Mouse (Mus musculus) limb, embryonic 13.5 days (tissue): ENCODE data around the gene Ubap1. TPM values are rescaled to one million over a fixed set of nuclear protein-coding genes. Genes with fewer than 3 reads are reported as not detected.

ENCODE experiments used
- ATAC-seq: fragments of 200-750 bp; cut with Nextera tagmentation; 2 replicates; pipeline ENCODE4 v1.8.0; 2017; ENCODE audit warnings: low read depth, moderate number of reproducible peaks, moderate TSS enrichment; ENCODE audit not compliant: low FRiP score
- H3K27ac ChIP-seq: fragments of 300-500 bp; sonication (generic); 2 replicates; pipeline ENCODE4 v1.5.1; 2015; ENCODE audit warnings: inconsistent platforms, mild to moderate bottlenecking, moderate library complexity
- H3K27me3 ChIP-seq: fragments of 300-500 bp; sonication (generic); 2 replicates; pipeline ENCODE4 v1.6.1; 2015; ENCODE audit warnings: mild to moderate bottlenecking, inconsistent platforms
- H3K36me3 ChIP-seq: fragments of 300-500 bp; sonication (generic); 2 replicates; pipeline ENCODE4 v1.6.1; 2015; ENCODE audit warnings: inconsistent platforms, mild to moderate bottlenecking, moderate library complexity
- H3K4me1 ChIP-seq: fragments of 300-500 bp; sonication (generic); 2 replicates; pipeline ENCODE4 v1.6.1; 2015; ENCODE audit warnings: inconsistent platforms
- H3K4me2 ChIP-seq: fragments of 300-500 bp; sonication (generic); replicated peaks from 2 replicates; pipeline ENCODE4 v1.6.1; 2015; ENCODE audit warnings: inconsistent platforms, mild to moderate bottlenecking, moderate library complexity
- H3K4me3 ChIP-seq: fragments of 300-500 bp; sonication (generic); 2 replicates; pipeline ENCODE4 v1.5.1; 2015; ENCODE audit warnings: moderate library complexity, mild to moderate bottlenecking, inconsistent platforms
- H3K9ac ChIP-seq: fragments of 300-500 bp; sonication (generic); 2 replicates; pipeline ENCODE4 v1.6.1; 2015; ENCODE audit warnings: mild to moderate bottlenecking, inconsistent platforms
- H3K9me3 ChIP-seq: fragments of 300-500 bp; sonication (generic); 2 replicates; pipeline ENCODE4 v1.6.1; 2016; ENCODE audit warnings: inconsistent platforms
- WGBS: fragments of 180-500 bp; shearing (Covaris S2); methylation state at CpG from one replicate; pipeline ENCODE4 v1.1.7; 2015; 5-methylcytosine and 5-hydroxymethylcytosine counted together
- polyA plus RNA-seq: library from polyadenylated mRNA; unstranded; fragments of >200 nt; fragmentation: Nextera tagmentation; extraction: Ambion mirVana; gene quantifications from 2 replicates; pipeline ENCODE4 v1.2.1, GENCODE M21; 2015

Ubap1 gene
- polyA plus RNA-seq, 1 experiment from 2014 or later: 54.8 TPM

GRCm38 (mm10) chr4:41361059-41361458 lies 12.3 kb downstream of the Ubap1 start:
- Histone ChIP-seq H3K36me3 (peaks cover 16% of the 10 kb centered on the region), H3K9me3 (no peaks in the 10 kb centered on the region), H3K27ac (no peak overlapping the region), H3K4me1 (no peaks in the 10 kb centered on the region), H3K4me2 (no peak overlapping the region), H3K4me3 (no peak overlapping the region), H3K9ac (no peak overlapping the region), H3K27me3 (no peaks in the 10 kb centered on the region)
- WGBS: 94% methylated on average over 3 of the region's 3 CpGs
- no peak for ATAC-seq

GRCm38 (mm10) chr4:41368198-41368597 lies 19.4 kb downstream of the Ubap1 start:
- WGBS: 92% methylated on average over 4 of the region's 4 CpGs
- ATAC-seq: no peak

GRCm38 (mm10) chr4:41369702-41370437 lies 21.1 kb downstream of the Ubap1 start:
- no peak for ATAC-seq
- 93% methylated on average over 9 of the region's 9 CpGs for WGBS

More at GRCm38 (mm10) chr4:41368198-41368597, 19.4 kb downstream of the Ubap1 start:
- peaks cover 60% of the 10 kb centered on the region for H3K36me3 ChIP-seq
- no peak overlapping the region for H3K9ac ChIP-seq
- no peaks in the 10 kb centered on the region for H3K4me1 ChIP-seq
- no peak overlapping the region for H3K27ac ChIP-seq
- no peak overlapping the region for H3K4me3 ChIP-seq
- H3K27me3 ChIP-seq: no peaks in the 10 kb centered on the region
- H3K9me3 ChIP-seq: no peaks in the 10 kb centered on the region
- no peak overlapping the region for H3K4me2 ChIP-seq

GRCm38 (mm10) chr4:41377567-41377966 lies 28.8 kb downstream of the Ubap1 start:
- ATAC-seq: no peak
- Histone ChIP-seq H3K36me3 (peaks cover 94% of the 10 kb centered on the region), H3K27ac (no peak overlapping the region)

More at GRCm38 (mm10) chr4:41369702-41370437, 21.1 kb downstream of the Ubap1 start:
- Histone ChIP-seq H3K4me1 (no peaks in the 10 kb centered on the region), H3K9ac (no peak overlapping the region), H3K36me3 (peaks cover 75% of the 10 kb centered on the region), H3K9me3 (no peaks in the 10 kb centered on the region), H3K4me3 (no peak overlapping the region), H3K27ac (no peak overlapping the region), H3K27me3 (no peaks in the 10 kb centered on the region), H3K4me2 (no peak overlapping the region)

GRCm38 (mm10) chr4:41381213-41381950 lies 32.6 kb downstream of the Ubap1 start:
- Histone ChIP-seq H3K4me1 (no peaks in the 10 kb centered on the region), H3K27ac (no peak overlapping the region), H3K4me3 (no peak overlapping the region), H3K9ac (no peak overlapping the region), H3K4me2 (no peak overlapping the region), H3K36me3 (peaks cover 91% of the 10 kb centered on the region), H3K27me3 (no peaks in the 10 kb centered on the region), H3K9me3 (no peaks in the 10 kb centered on the region)
- WGBS: 96% methylated on average over 5 of the region's 5 CpGs
- no peak for ATAC-seq

More at GRCm38 (mm10) chr4:41377567-41377966, 28.8 kb downstream of the Ubap1 start:
- H3K9me3 ChIP-seq: no peaks in the 10 kb centered on the region
- no peaks in the 10 kb centered on the region for H3K27me3 ChIP-seq
- H3K4me1 ChIP-seq: no peaks in the 10 kb centered on the region
- no peak overlapping the region for H3K4me2 ChIP-seq
- no peak overlapping the region for H3K4me3 ChIP-seq
- no peak overlapping the region for H3K9ac ChIP-seq

- no peak overlapping the region for H3K27ac ChIP-seq
- WGBS: 85% methylated on average over 1 of the region's 1 CpGs
- H3K4me3 ChIP-seq: no peak overlapping the region
- H3K27me3 ChIP-seq: no peaks in the 10 kb centered on the region
- H3K9ac ChIP-seq: no peak overlapping the region
- H3K4me1 ChIP-seq: no peaks in the 10 kb centered on the region
- H3K4me2 ChIP-seq: no peak overlapping the region
- H3K36me3 ChIP-seq: peaks cover 85% of the 10 kb centered on the region
- H3K9me3 ChIP-seq: no peaks in the 10 kb centered on the region
- no peak for ATAC-seq
Measured at GRCm38 (mm10) chr4:41386412-41386975, 37.7 kb downstream of the Ubap1 start.

GRCm38 (mm10) chr4:41387755-41388469 lies 39.1 kb downstream of the Ubap1 start:
- Histone ChIP-seq H3K27me3 (no peaks in the 10 kb centered on the region), H3K4me2 (no peak overlapping the region)

GRCm38 (mm10) chr4:41388616-41389015 lies 39.8 kb downstream of the Ubap1 start:
- Histone ChIP-seq H3K27ac (no peak overlapping the region), H3K9me3 (no peaks in the 10 kb centered on the region), H3K4me2 (no peak overlapping the region), H3K36me3 (peaks cover 86% of the 10 kb centered on the region), H3K27me3 (no peaks in the 10 kb centered on the region), H3K4me3 (no peak overlapping the region), H3K9ac (no peak overlapping the region), H3K4me1 (no peaks in the 10 kb centered on the region)
- no peak for ATAC-seq
- WGBS: 82% methylated on average over 5 of the region's 5 CpGs

More at GRCm38 (mm10) chr4:41387755-41388469, 39.1 kb downstream of the Ubap1 start:
- H3K9ac ChIP-seq: no peak overlapping the region
- no peak overlapping the region for H3K4me3 ChIP-seq
- H3K4me1 ChIP-seq: no peaks in the 10 kb centered on the region
- WGBS: 82% methylated on average over 7 of the region's 7 CpGs
- no peaks in the 10 kb centered on the region for H3K9me3 ChIP-seq
- no peak for ATAC-seq
- H3K27ac ChIP-seq: no peak overlapping the region
- H3K36me3 ChIP-seq: peaks cover 86% of the 10 kb centered on the region

GRCm38 (mm10) chr4:41389240-41389639 lies 40.4 kb downstream of the Ubap1 start:
- no peak for ATAC-seq
- Histone ChIP-seq H3K9ac (no peak overlapping the region), H3K36me3 (peaks cover 89% of the 10 kb centered on the region), H3K27me3 (no peaks in the 10 kb centered on the region), H3K4me1 (no peaks in the 10 kb centered on the region), H3K27ac (no peak overlapping the region), H3K9me3 (no peaks in the 10 kb centered on the region), H3K4me3 (no peak overlapping the region), H3K4me2 (no peak overlapping the region)
- 77% methylated on average over 5 of the region's 5 CpGs for WGBS

GRCm38 (mm10) chr4:41390122-41390521 lies 41.3 kb downstream of the Ubap1 start:
- Histone ChIP-seq H3K27me3 (no peaks in the 10 kb centered on the region), H3K4me2 (no peak overlapping the region), H3K9ac (no peak overlapping the region), H3K4me1 (no peaks in the 10 kb centered on the region), H3K9me3 (no peaks in the 10 kb centered on the region), H3K4me3 (no peak overlapping the region), H3K27ac (no peak overlapping the region), H3K36me3 (peaks cover 89% of the 10 kb centered on the region)
- WGBS: 25% methylated on average over 3 of the region's 3 CpGs
- ATAC-seq: peak; percentile 57

GRCm38 (mm10) chr4:41391015-41391414 lies 42.2 kb downstream of the Ubap1 start:
- Histone ChIP-seq H3K36me3 (peaks cover 92% of the 10 kb centered on the region), H3K9me3 (no peaks in the 10 kb centered on the region), H3K9ac (no peak overlapping the region), H3K4me1 (no peaks in the 10 kb centered on the region), H3K27me3 (no peaks in the 10 kb centered on the region), H3K27ac (no peak overlapping the region), H3K4me2 (no peak overlapping the region), H3K4me3 (no peak overlapping the region)
- WGBS: 83% methylated on average over 2 of the region's 2 CpGs
- no peak for ATAC-seq

- Histone ChIP-seq H3K4me2 (no peak overlapping the region), H3K4me3 (no peak overlapping the region), H3K4me1 (no peaks in the 10 kb centered on the region), H3K27ac (no peak overlapping the region), H3K27me3 (no peaks in the 10 kb centered on the region), H3K9ac (no peak overlapping the region), H3K36me3 (peaks cover 82% of the 10 kb centered on the region), H3K9me3 (no peaks in the 10 kb centered on the region)
- WGBS: 82% methylated on average over 9 of the region's 9 CpGs
- no peak for ATAC-seq
Measured at GRCm38 (mm10) chr4:41394651-41395050, 45.9 kb downstream of the Ubap1 start.
